Mouse (Mus musculus): Measurements from ENCODE around the gene Olfr1264. TPM values are rescaled to one million over a fixed set of nuclear protein-coding genes. Genes with fewer than 3 reads are reported as not detected.

The Olfr1264 gene
- polyA plus RNA-seq, 1 experiment from 2014 or later, result not detected

Other genes starting within 250 kb of the Olfr1264 start
- not detected in 2 replicates for gene Olfr1254, start 232.0 kb downstream of the Olfr1264 start, polyA plus RNA-seq (2015; fragmentation: Nextera tagmentation; extraction: Ambion mirVana)
- not detected in 2 replicates for gene Olfr1255, start 213.5 kb downstream of the Olfr1264 start, polyA plus RNA-seq (2015; fragmentation: Nextera tagmentation; extraction: Ambion mirVana)
- gene Olfr1256, start 184.0 kb downstream of the Olfr1264 start, polyA plus RNA-seq (2015; fragmentation: Nextera tagmentation; extraction: Ambion mirVana), result not detected in 2 replicates
- gene Olfr48, start 177.4 kb downstream of the Olfr1264 start, polyA plus RNA-seq (2015; fragmentation: Nextera tagmentation; extraction: Ambion mirVana), result not detected in 2 replicates
- not detected in 2 replicates for gene Olfr1257, start 147.1 kb downstream of the Olfr1264 start, polyA plus RNA-seq (2015; fragmentation: Nextera tagmentation; extraction: Ambion mirVana)
- gene Olfr1258, start 98.3 kb downstream of the Olfr1264 start, polyA plus RNA-seq (2015; fragmentation: Nextera tagmentation; extraction: Ambion mirVana), result not detected in 2 replicates
- gene Olfr1259, start 76.9 kb downstream of the Olfr1264 start, polyA plus RNA-seq (2015; fragmentation: Nextera tagmentation; extraction: Ambion mirVana), result not detected in 2 replicates
- gene Olfr1260, start 51.2 kb downstream of the Olfr1264 start, polyA plus RNA-seq (2015; fragmentation: Nextera tagmentation; extraction: Ambion mirVana), result not detected in 2 replicates
- gene Olfr1261, start 34.4 kb downstream of the Olfr1264 start, polyA plus RNA-seq (2015; fragmentation: Nextera tagmentation; extraction: Ambion mirVana), result not detected in 2 replicates
- not detected in 2 replicates for gene Olfr1262, start 25.4 kb downstream of the Olfr1264 start, polyA plus RNA-seq (2015; fragmentation: Nextera tagmentation; extraction: Ambion mirVana)
- gene Olfr1263, start 13.4 kb downstream of the Olfr1264 start, polyA plus RNA-seq (2015; fragmentation: Nextera tagmentation; extraction: Ambion mirVana), result not detected in 2 replicates
- not detected in 2 replicates for gene Olfr1265, start 9.8 kb upstream of the Olfr1264 start, polyA plus RNA-seq (2015; fragmentation: Nextera tagmentation; extraction: Ambion mirVana)
- not detected in 2 replicates for gene Olfr140, start 38.0 kb upstream of the Olfr1264 start, polyA plus RNA-seq (2015; fragmentation: Nextera tagmentation; extraction: Ambion mirVana)
- gene Olfr1269, start 95.8 kb upstream of the Olfr1264 start, polyA plus RNA-seq (2015; fragmentation: Nextera tagmentation; extraction: Ambion mirVana), result not detected in 2 replicates
- not detected in 2 replicates for gene Olfr32, start 116.7 kb upstream of the Olfr1264 start, polyA plus RNA-seq (2015; fragmentation: Nextera tagmentation; extraction: Ambion mirVana)
- gene Olfr1270, start 127.5 kb upstream of the Olfr1264 start, polyA plus RNA-seq (2015; fragmentation: Nextera tagmentation; extraction: Ambion mirVana), result not detected in 2 replicates
- gene Olfr1506, start 198.9 kb upstream of the Olfr1264 start, polyA plus RNA-seq (2015; fragmentation: Nextera tagmentation; extraction: Ambion mirVana), result not detected in 2 replicates
- gene Olfr142, start 232.0 kb upstream of the Olfr1264 start, polyA plus RNA-seq (2015; fragmentation: Nextera tagmentation; extraction: Ambion mirVana), result not detected in 2 replicates
- not detected in 2 replicates for gene Olfr1271, start 245.5 kb upstream of the Olfr1264 start, polyA plus RNA-seq (2015; fragmentation: Nextera tagmentation; extraction: Ambion mirVana)